Mouse (Mus musculus) myocyte (in vitro differentiated cells): ENCODE results near the gene Plscr3. TPM values are rescaled to one million over a fixed set of nuclear protein-coding genes. Genes with fewer than 3 reads are reported as not detected.

Source experiments
- H3K27me3 ChIP-seq: one replicate; pipeline ENCODE4 v1.6.1; 2011; ENCODE audit not compliant: control insufficient read depth, insufficient read depth, insufficient read length
- H3K36me3 ChIP-seq: one replicate; pipeline ENCODE4 v1.6.1; 2011; ENCODE audit not compliant: control insufficient read depth, insufficient read depth
- H3K4me2 ChIP-seq: one replicate; pipeline ENCODE4 v1.6.1; 2011; ENCODE audit warnings: low read depth, control low read depth
- H3K4me3 ChIP-seq: one replicate; pipeline ENCODE4 v1.5.1; 2011; ENCODE audit warnings: mild to moderate bottlenecking, control low read depth, moderate library complexity
- H3K79me2 ChIP-seq: one replicate; pipeline ENCODE4 v1.6.1; 2011; ENCODE audit not compliant: control insufficient read depth, insufficient read depth
- H3ac ChIP-seq: one replicate; pipeline ENCODE4 v1.6.1; 2011; ENCODE audit not compliant: control insufficient read depth, insufficient read length
- CEBPB ChIP-seq: IDR thresholded peaks from 2 replicates; pipeline ENCODE4 v1.6.1; 2011; ENCODE audit warnings: mild to moderate bottlenecking, moderate library complexity; ENCODE audit not compliant: poor library complexity, insufficient read depth, severe bottlenecking
- E2F4 ChIP-seq: IDR thresholded peaks from one replicate; pipeline ENCODE4 v1.6.1; 2011; ENCODE audit warnings: mild to moderate bottlenecking, control low read depth, moderate library complexity; ENCODE audit not compliant: insufficient read depth
- MAX ChIP-seq: IDR thresholded peaks from one replicate; pipeline ENCODE4 v1.6.1; 2011; ENCODE audit warnings: low read depth, mild to moderate bottlenecking, control low read depth
- MYOD1 ChIP-seq, 3 experiments: IDR thresholded peaks; one replicate each; pipeline ENCODE4 v1.6.1; 2011; ENCODE audit warnings: control low read depth in 2 of 3, low read depth in 2 of 3, mild to moderate bottlenecking in 2 of 3, moderate library complexity in 1 of 3; ENCODE audit not compliant: insufficient read length in 2 of 3, control insufficient read depth in 1 of 3
- MYOG ChIP-seq, 3 experiments: IDR thresholded peaks; one replicate each; pipeline ENCODE4 v1.6.1; 2011; ENCODE audit warnings: control low read depth in 2 of 3, low read depth in 2 of 3, mild to moderate bottlenecking in 2 of 3; ENCODE audit not compliant: insufficient read length in 2 of 3, control insufficient read depth in 1 of 3, insufficient read depth in 1 of 3
- POLR2A ChIP-seq: IDR thresholded peaks from one replicate; pipeline ENCODE4 v1.6.1; 2011; ENCODE audit warnings: low read depth, mild to moderate bottlenecking, control low read depth, moderate library complexity; ENCODE audit not compliant: insufficient read length
- POLR2AphosphoS2 ChIP-seq: IDR thresholded peaks from one replicate; pipeline ENCODE4 v1.6.1; 2011; ENCODE audit warnings: low read depth, control low read depth; ENCODE audit not compliant: insufficient read length
- REST ChIP-seq: IDR thresholded peaks from one replicate; pipeline ENCODE4 v1.6.1; 2011; ENCODE audit warnings: mild to moderate bottlenecking, control low read depth, moderate library complexity; ENCODE audit not compliant: insufficient read depth, insufficient read length
- SRF ChIP-seq: IDR thresholded peaks from one replicate; pipeline ENCODE4 v1.6.1; 2011; ENCODE audit warnings: low read depth; ENCODE audit not compliant: control insufficient read depth, insufficient read length
- TCF12 ChIP-seq: IDR thresholded peaks from one replicate; pipeline ENCODE4 v1.6.1; 2011; ENCODE audit warnings: mild to moderate bottlenecking, control low read depth; ENCODE audit not compliant: poor library complexity, insufficient read depth, severe bottlenecking
- TCF3 ChIP-seq: IDR thresholded peaks from one replicate; pipeline ENCODE4 v1.6.1; 2011; ENCODE audit warnings: low read depth, control low read depth; ENCODE audit not compliant: insufficient read length
- USF1 ChIP-seq: IDR thresholded peaks from one replicate; pipeline ENCODE4 v1.6.1; 2011; ENCODE audit warnings: low read depth, mild to moderate bottlenecking, control low read depth, moderate library complexity
- polyA plus RNA-seq: library from polyadenylated mRNA; unstranded; fragments of >200 nt; fragmentation: generic; extraction: Trizol; gene quantifications from one replicate; pipeline ENCODE4 v1.2.1, GENCODE M21; 2012; ENCODE audit warnings: missing spikeins

Plscr3 gene
- polyA plus RNA-seq, 1 experiment: 91.9 TPM

DNA sequence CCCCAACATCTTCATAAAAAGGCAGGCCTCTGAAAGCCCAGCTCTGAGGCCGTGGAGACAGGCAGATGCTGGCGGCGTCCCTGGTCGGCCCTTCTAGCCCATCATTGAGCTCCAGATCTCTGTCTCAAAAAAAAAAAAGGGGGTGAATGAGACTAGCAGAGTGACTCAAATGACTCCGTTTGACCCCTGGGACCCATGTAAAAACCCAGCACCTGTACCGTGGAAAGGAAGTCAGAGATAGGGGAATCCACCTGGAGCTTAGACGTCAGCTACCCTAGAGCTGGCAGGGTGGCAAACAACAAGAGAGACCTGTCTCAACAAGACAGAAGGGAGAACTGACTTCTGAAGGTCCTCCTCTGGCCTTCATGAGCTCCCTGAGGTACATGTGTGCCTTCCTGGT is 25.6 kb downstream of the Plscr3 start:
- Histone ChIP-seq H3K4me2 (no peak overlapping the region), H3K4me3 (no peak overlapping the region), H3ac (no peak overlapping the region), H3K36me3 (no peaks in the 10 kb centered on the region), H3K27me3 (peaks cover 8% of the 10 kb centered on the region), H3K79me2 (no peaks in the 10 kb centered on the region)
- TF ChIP-seq POLR2AphosphoS2 (no peak), MYOG (IDR thresholded peaks at IDR 0.05; ENCODE audit: control insufficient read depth in 1 of 3, insufficient read depth in 1 of 3, insufficient read length in 2 of 3, low read depth in 2 of 3) (no peak), CEBPB (no peak), MAX (no peak), TCF12 (no peak), POLR2A (no peak), MYOD1 (IDR thresholded peaks at IDR 0.05; ENCODE audit: control insufficient read depth in 1 of 3, insufficient read length in 2 of 3, low read depth in 2 of 3) (no peak), USF1 (no peak), E2F4 (no peak), TCF3 (no peak), REST (no peak), SRF (no peak)

DNA sequence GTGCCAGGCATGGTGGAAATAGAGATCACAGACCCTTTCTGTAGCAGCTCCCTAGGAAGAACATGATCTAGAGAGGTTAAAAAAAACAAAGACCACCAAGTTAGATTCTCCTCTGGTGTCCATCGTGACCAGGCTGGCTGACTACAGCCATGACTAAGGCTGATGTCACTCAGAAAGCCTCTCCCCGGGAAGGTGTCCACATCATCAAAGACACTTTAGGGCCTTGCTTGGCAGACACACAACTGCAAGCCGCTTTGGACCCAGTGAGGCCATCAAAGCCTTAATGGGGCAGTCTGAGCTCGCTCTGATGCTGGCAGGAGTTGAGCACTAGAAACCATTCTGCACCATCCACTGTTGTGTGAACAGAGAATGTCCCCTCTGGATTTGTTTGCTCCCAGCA is 26.3 kb downstream of the Plscr3 start:
- Histone ChIP-seq H3K79me2 (no peaks in the 10 kb centered on the region), H3K4me2 (no peak overlapping the region), H3K27me3 (peaks cover 2% of the 10 kb centered on the region), H3ac (no peak overlapping the region), H3K4me3 (no peak overlapping the region), H3K36me3 (no peaks in the 10 kb centered on the region)
- TF ChIP-seq MAX (no peak), MYOG (IDR thresholded peaks at IDR 0.05; ENCODE audit: control insufficient read depth in 1 of 3, insufficient read depth in 1 of 3, insufficient read length in 2 of 3, low read depth in 2 of 3) (no peak), POLR2A (no peak), REST (no peak), MYOD1 (IDR thresholded peaks at IDR 0.05; ENCODE audit: control insufficient read depth in 1 of 3, insufficient read length in 2 of 3, low read depth in 2 of 3) (no peak)

DNA sequence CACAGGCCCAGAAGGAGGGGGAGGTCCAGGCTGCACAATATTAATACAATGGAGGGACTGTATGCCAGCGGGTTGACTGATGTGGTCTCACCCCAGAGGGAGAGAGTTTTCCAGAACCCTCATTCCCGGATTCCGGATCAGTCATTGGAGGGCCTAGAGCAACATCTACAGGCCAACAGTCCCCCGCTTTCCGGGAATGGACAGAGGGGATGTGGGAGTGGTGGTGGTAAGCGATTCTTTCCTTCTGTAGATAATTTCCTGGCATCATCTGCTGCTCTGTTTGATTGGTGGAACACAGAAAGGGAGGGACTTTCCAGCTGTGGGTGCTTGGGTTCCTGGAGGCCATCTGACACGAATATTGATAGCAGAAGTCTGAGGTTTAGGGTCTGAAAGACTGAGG is 30.0 kb downstream of the Plscr3 start:
- Histone ChIP-seq H3K79me2 (peaks cover 28% of the 10 kb centered on the region), H3K4me2 (no peak overlapping the region), H3K27me3 (no peaks in the 10 kb centered on the region), H3ac (no peak overlapping the region), H3K36me3 (no peaks in the 10 kb centered on the region), H3K4me3 (no peak overlapping the region)
- TF ChIP-seq MYOG (IDR thresholded peaks at IDR 0.05; ENCODE audit: control insufficient read depth in 1 of 3, insufficient read depth in 1 of 3, insufficient read length in 2 of 3, low read depth in 2 of 3): no peak
- TF ChIP-seq USF1: no peak
- TF ChIP-seq POLR2A: no peak
- TF ChIP-seq POLR2AphosphoS2: peak; percentile 21
- no peak for TF ChIP-seq MAX
- no peak for TF ChIP-seq MYOD1 (IDR thresholded peaks at IDR 0.05; ENCODE audit: control insufficient read depth in 1 of 3, insufficient read length in 2 of 3, low read depth in 2 of 3)
- TF ChIP-seq SRF: no peak
- no peak for TF ChIP-seq E2F4

DNA sequence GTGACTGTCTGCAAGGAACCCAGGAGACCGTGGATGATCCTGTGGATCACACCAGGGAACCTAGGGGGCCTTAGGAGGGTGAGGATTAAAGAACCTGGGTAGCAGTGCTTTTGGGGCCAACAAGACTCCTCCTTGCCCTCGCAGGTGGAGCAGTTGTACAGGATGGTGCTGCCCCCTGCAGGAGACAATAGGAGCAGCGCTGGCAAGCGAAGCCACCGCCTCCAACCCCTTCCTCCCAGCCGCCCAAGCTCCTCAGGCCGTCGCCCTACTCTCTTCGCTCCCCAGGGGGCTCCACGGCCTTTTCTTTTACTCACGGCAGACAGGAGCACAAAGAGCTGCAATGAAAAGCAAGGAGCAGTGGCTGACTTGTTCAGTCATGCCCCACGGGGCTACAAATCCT is 30.7 kb downstream of the Plscr3 start:
- no peaks in the 10 kb centered on the region for H3K36me3 ChIP-seq
- H3K4me2 ChIP-seq: peak overlapping the region; percentile 91
- no peak for TF ChIP-seq TCF3
- no peak for TF ChIP-seq REST
- TF ChIP-seq MAX: no peak
- no peak for TF ChIP-seq TCF12
- TF ChIP-seq MYOG (IDR thresholded peaks at IDR 0.05; ENCODE audit: control insufficient read depth in 1 of 3, insufficient read depth in 1 of 3, insufficient read length in 2 of 3, low read depth in 2 of 3): peak in 1 of 3 experiments; percentile 18
- no peak for TF ChIP-seq CEBPB
- TF ChIP-seq USF1: no peak
- TF ChIP-seq POLR2A: peak; percentile 35
- no peak for TF ChIP-seq E2F4
- TF ChIP-seq MYOD1 (IDR thresholded peaks at IDR 0.05; ENCODE audit: control insufficient read depth in 1 of 3, insufficient read length in 2 of 3, low read depth in 2 of 3): no peak
- no peak for TF ChIP-seq SRF
- TF ChIP-seq POLR2AphosphoS2: peak; percentile 95
- peak overlapping the region; percentile 94 for H3K4me3 ChIP-seq
- no peak overlapping the region for H3ac ChIP-seq
- peaks cover 28% of the 10 kb centered on the region for H3K79me2 ChIP-seq
- H3K27me3 ChIP-seq: no peaks in the 10 kb centered on the region

DNA sequence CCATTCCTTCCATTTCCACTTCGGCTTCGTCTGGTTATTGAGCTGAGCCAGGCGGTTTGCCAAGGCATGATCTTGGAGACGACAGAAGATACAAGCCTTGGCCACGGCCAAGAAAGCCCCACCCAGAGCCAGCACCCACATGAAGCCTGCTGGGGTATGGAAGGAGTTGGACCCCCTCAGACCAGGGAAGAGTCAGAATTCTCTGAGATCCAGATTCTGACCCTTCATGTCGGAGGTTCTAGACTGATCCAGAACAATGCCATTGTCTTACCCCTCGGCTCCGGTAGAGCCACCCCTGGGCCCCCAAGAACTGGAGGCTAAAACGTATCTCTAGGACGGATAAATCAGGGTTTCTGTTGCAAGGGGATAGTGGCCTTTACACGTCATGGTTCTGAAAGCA is 31.7 kb downstream of the Plscr3 start, which contains the start of gene Tmem95:
TSS of gene Tmem95 (minus strand) at position 141 of the 400 bp plus-strand sequence.
- peak within 1 kb of the TSS; percentile 66 for H3ac ChIP-seq

More for the DNA sequence above, 31.7 kb downstream of the Plscr3 start, which contains the start of gene Tmem95:
- H3K4me2 ChIP-seq: peak within 1 kb of the TSS; percentile 91
- H3K4me3 ChIP-seq: peak within 1 kb of the TSS; percentile 94
- H3K79me2 ChIP-seq: peaks cover 28% of the 10 kb centered on the region
- H3K27me3 ChIP-seq: no peaks in the 10 kb centered on the region
- H3K36me3 ChIP-seq: no peaks in the 10 kb centered on the region
- TF ChIP-seq MYOD1 (IDR thresholded peaks at IDR 0.05; ENCODE audit: control insufficient read depth in 1 of 3, insufficient read length in 2 of 3, low read depth in 2 of 3): no peak
- no peak for TF ChIP-seq REST
- TF ChIP-seq TCF12: no peak
- no peak for TF ChIP-seq POLR2A
- TF ChIP-seq MAX: no peak
- TF ChIP-seq CEBPB: no peak
- TF ChIP-seq TCF3: no peak
- no peak for TF ChIP-seq USF1
- TF ChIP-seq SRF: no peak
- no peak for TF ChIP-seq POLR2AphosphoS2
- TF ChIP-seq E2F4: no peak
- TF ChIP-seq MYOG (IDR thresholded peaks at IDR 0.05; ENCODE audit: control insufficient read depth in 1 of 3, insufficient read depth in 1 of 3, insufficient read length in 2 of 3, low read depth in 2 of 3): no peak
